In the genomic region with DNA sequence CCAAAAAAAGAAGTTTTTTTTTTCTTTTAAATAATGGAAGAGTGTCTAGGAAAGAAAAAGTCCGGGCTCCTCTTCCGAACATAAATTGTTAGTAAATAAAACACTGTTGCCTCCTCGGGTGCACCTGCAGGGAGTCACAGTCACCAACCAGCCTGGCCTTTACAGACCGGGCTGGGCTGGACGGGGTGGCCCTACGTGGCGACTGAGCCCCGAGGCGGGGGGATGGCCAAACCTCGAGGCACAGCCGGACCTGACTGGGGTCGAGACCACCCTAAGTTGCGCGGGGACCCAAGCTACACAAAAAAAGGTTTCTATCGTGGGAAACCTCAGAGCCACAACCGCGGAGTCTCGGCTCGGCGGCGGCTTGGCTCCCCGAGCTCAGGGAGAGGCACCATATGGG, we compare ENCODE assay signal across 8 mouse cellular contexts. TPM values are rescaled to one million over a fixed set of nuclear protein-coding genes. Genes with fewer than 3 reads are reported as not detected.
DNase-seq lines count a peak whose midpoint lies in the region; ATAC-seq and TF ChIP-seq lines count a peak whose summit lies in the region.

No protein-coding gene starts in this region.

- peaks cover 37% of the 10 kb centered on the region for H3K79me2 ChIP-seq in macrophage (ENCODE audit: inconsistent target)

- H3K27me3 ChIP-seq in spleen, adult 2 months (ENCODE audit: control insufficient read depth, insufficient read depth, low read length), result no peaks in the 10 kb centered on the region
- H3K27me3 ChIP-seq in hindbrain, embryonic 16.5 days (replicated peaks; ENCODE audit: control insufficient read depth, insufficient read depth, low read length), result no peaks in the 10 kb centered on the region

- peak; percentile 44 to 61 for DNase-seq in adrenal gland, postnatal 36 days
- no peak for DNase-seq in adrenal gland, adult (ENCODE audit: inconsistent age in 2 of 2, low spot score in 1 of 2)
- no peak for DNase-seq in spleen, adult 2 months (ENCODE audit: low read depth in 1 of 2, low spot score in 2 of 2)
- DNase-seq in spleen, adult 18-20 months, result no peak
- no peak for DNase-seq in urinary bladder, postnatal 36 days (ENCODE audit: low spot score in 2 of 2)
- no peak for DNase-seq in urinary bladder, adult 18-20 months (ENCODE audit: low spot score in 2 of 2)

- peak overlapping the region; percentile 96 for H3K4me3 ChIP-seq in spleen, adult 2 months (ENCODE audit: extremely low read depth, insufficient read depth, insufficient read length)
- peak overlapping the region; percentile 86 for H3K4me3 ChIP-seq in hindbrain, embryonic 16.5 days (ENCODE audit: low read length)
- H3K4me3 ChIP-seq in macrophage (ENCODE audit: inconsistent target), result peak overlapping the region; percentile 67

- H3K4me2 ChIP-seq in hindbrain, embryonic 16.5 days (ENCODE audit: low read length), result peak overlapping the region; percentile 74

- peak; percentile 21 for ATAC-seq in hindbrain, embryonic 16.5 days

- H3K9me3 ChIP-seq in hindbrain, embryonic 16.5 days (ENCODE audit: control insufficient read depth, low read length), result no peaks in the 10 kb centered on the region

- H3K9ac ChIP-seq in hindbrain, embryonic 16.5 days (ENCODE audit: low read depth, low read length), result peak overlapping the region; percentile 94

- no peak for TF ChIP-seq POLR2A in spleen, adult 2 months (IDR thresholded peaks at IDR 0.05; ENCODE audit: low read depth, low read length)

- peaks cover 18% of the 10 kb centered on the region for H3K36me3 ChIP-seq in spleen, adult 2 months (ENCODE audit: control insufficient read depth, insufficient read depth, low read length)
- H3K36me3 ChIP-seq in hindbrain, embryonic 16.5 days (ENCODE audit: control insufficient read depth, insufficient read depth, low read length), result peaks cover 14% of the 10 kb centered on the region
- peaks cover 32% of the 10 kb centered on the region for H3K36me3 ChIP-seq in macrophage (ENCODE audit: inconsistent target)

- peaks cover 8% of the 10 kb centered on the region for H3K4me1 ChIP-seq in spleen, adult 2 months (ENCODE audit: control insufficient read depth, insufficient read depth, insufficient read length)
- H3K4me1 ChIP-seq in hindbrain, embryonic 16.5 days (ENCODE audit: control insufficient read depth, insufficient read depth, low read depth, low read length), result peaks cover 28% of the 10 kb centered on the region

- H3K27ac ChIP-seq in spleen, adult 2 months (ENCODE audit: insufficient read depth, low read length), result peak overlapping the region; percentile 94
- peak overlapping the region; percentile 97 for H3K27ac ChIP-seq in hindbrain, embryonic 16.5 days (ENCODE audit: low read depth, low read length)
- peak overlapping the region; percentile 79 for H3K27ac ChIP-seq in macrophage

- under 1% methylated on average over 22 of the region's 22 CpGs for WGBS in spleen, adult 2 months
- under 1% methylated on average over 22 of the region's 22 CpGs for WGBS in hindbrain, embryonic 16.5 days
- under 1% methylated on average over 22 of the region's 22 CpGs for WGBS in macrophage (ENCODE audit: missing documents)

- no peak for TF ChIP-seq CTCF in spleen, adult 2 months (IDR thresholded peaks at IDR 0.05; ENCODE audit: extremely low read depth, insufficient read depth, insufficient read length, insufficient replicate concordance)

RNA-seq across cellular contexts. Expression of gene Eif5, which starts 0.5 kb away (rescaled TPM):
- 100 to 1,000 TPM; 309 to 376 TPM for total RNA-seq in adrenal gland, postnatal 36 days (2021)
- 72.9 and 100 TPM in 2 replicates for polyA plus RNA-seq in spleen, adult 2 months (2012; rRNA removed)
- 482 and 486 TPM in 2 replicates for polyA plus RNA-seq in hindbrain, embryonic 16.5 days (2015; fragmentation: Nextera tagmentation; extraction: Ambion mirVana)
- 100 to 1,000 TPM; 230 to 869 (median 471) TPM for total RNA-seq in macrophage (2018; cell fraction: chromatin; rRNA removed)
- 100 to 1,000 TPM; 113 to 172 (median 137) TPM for total RNA-seq in macrophage (2018; cell fraction: cytosol; rRNA removed)
- total RNA-seq in macrophage (2018; cell fraction: nucleus; rRNA removed), result 100 to 1,000 TPM; 203 to 899 (median 388) TPM
- 111 to 154 TPM (median 137 TPM) in 3 replicates for polyA plus RNA-seq in macrophage (2018)

RNA-seq across cellular contexts. Expression of gene Mark3, which starts 37.0 kb away (rescaled TPM):
- total RNA-seq in adrenal gland, postnatal 36 days (2021), result 10 to 100 TPM; 93.4 to 99.0 TPM
- 19.8 and 21.4 TPM in 2 replicates for polyA plus RNA-seq in spleen, adult 2 months (2012; rRNA removed)
- polyA plus RNA-seq in hindbrain, embryonic 16.5 days (2015; fragmentation: Nextera tagmentation; extraction: Ambion mirVana), result 26.4 and 38.3 TPM in 2 replicates
- total RNA-seq in macrophage (2018; cell fraction: chromatin; rRNA removed), result 100 to 1,000 TPM; 131 to 209 (median 169) TPM
- 10 to 100 TPM; 20.3 to 30.6 (median 24.8) TPM for total RNA-seq in macrophage (2018; cell fraction: cytosol; rRNA removed)
- total RNA-seq in macrophage (2018; cell fraction: nucleus; rRNA removed), result 100 to 1,000 TPM in 12 of 26 experiments, 10 to 100 TPM in 14; 62.6 to 145 (median 97.2) TPM
- polyA plus RNA-seq in macrophage (2018), result 20.7 to 24.6 TPM (median 23.1 TPM) in 3 replicates

RNA-seq across cellular contexts. Expression of gene Gm266, which starts 51.7 kb away (rescaled TPM):
- under 1 TPM in 1 of 2 experiments, not detected in 1; 0.53 TPM for total RNA-seq in adrenal gland, postnatal 36 days (2021)
- polyA plus RNA-seq in spleen, adult 2 months (2012; rRNA removed), result 0.64 and 2.2 TPM in 2 replicates
- 2.6 and 5.0 TPM in 2 replicates for polyA plus RNA-seq in hindbrain, embryonic 16.5 days (2015; fragmentation: Nextera tagmentation; extraction: Ambion mirVana)
- total RNA-seq in macrophage (2018; cell fraction: chromatin; rRNA removed), result not detected
- under 1 TPM in 2 of 26 experiments, not detected in 24; 0.10 to 0.14 TPM for total RNA-seq in macrophage (2018; cell fraction: cytosol; rRNA removed)
- under 1 TPM in 1 of 26 experiments, not detected in 25; 0.86 TPM for total RNA-seq in macrophage (2018; cell fraction: nucleus; rRNA removed)
- polyA plus RNA-seq in macrophage (2018), result not detected in 3 replicates

Comparison
In these comparisons a context has a peak if more than half of its experiments do, and no peak if none do; other contexts are left out.
1. DNase-seq: peak in adrenal gland, postnatal 36 days (2 of 2); none in adrenal gland, adult (0 of 2), spleen, adult 2 months (0 of 2), spleen, adult 18-20 months (0 of 2), urinary bladder, postnatal 36 days (0 of 2) and urinary bladder, adult 18-20 months (0 of 2).
2. Peak in every context shown above with its lines, with median percentiles within 50 percentile points of each other: H3K27ac ChIP-seq and H3K4me3 ChIP-seq.